Mouse (Mus musculus): Measurements from ENCODE around the gene N4bp3. TPM values are rescaled to one million over a fixed set of nuclear protein-coding genes. Genes with fewer than 3 reads are reported as not detected.
A peak's percentile ranks its signal among the peaks of the same experiment; 100 is the strongest.
"Not testable (repeated sequence)": the region's sequence is repeated elsewhere in the genome, so short reads cannot be mapped to it uniquely, and the experiment has no call there.

Gene N4bp3
- polyA plus RNA-seq (2015; fragmentation: Nextera tagmentation; extraction: Ambion mirVana) = 19.6 and 22.3 TPM in 2 replicates

- no peak within 1 kb of the TSS; the same call in 1 of the 2 replicates for H3K27ac ChIP-seq (ENCODE audit: low read length)
- peak within 1 kb of the TSS; percentile 77 for H3K4me3 ChIP-seq (ENCODE audit: low read depth, low read length)
- whole genome bisulfite sequencing = 2% methylated on average over 57 of the region's 70 CpGs
- peaks cover 6% of the 10 kb centered on the region; the same call in 1 of the 2 replicates for H3K27me3 ChIP-seq (ENCODE audit: control insufficient read depth, insufficient read depth, low read depth, low read length)
- no peaks in the 10 kb centered on the region for H3K36me3 ChIP-seq (ENCODE audit: control insufficient read depth, insufficient read depth, low read length)
- peak; percentile 80 for ATAC-seq
- peak within 1 kb of the TSS; percentile 95 for H3K4me2 ChIP-seq (ENCODE audit: low read length)
- H3K4me1 ChIP-seq (ENCODE audit: control insufficient read depth, insufficient read depth, low read length) = peaks cover 14% of the 10 kb centered on the region
- H3K9ac ChIP-seq (ENCODE audit: low read depth, low read length) = peak within 1 kb of the TSS; percentile 82
- H3K9me3 ChIP-seq (replicated peaks; ENCODE audit: control insufficient read depth, low read length, poor library complexity, severe bottlenecking) = no peaks in the 10 kb centered on the region
Observed at GRCm38 (mm10) chr11:51650691-51651515, at the start of gene N4bp3, which contains the start of gene D930048N14Rik. N4bp3 (minus strand) TSS chr11:51650842. D930048N14Rik (plus strand) TSS chr11:51650954.

- no peak overlapping the region for H3K27ac ChIP-seq (ENCODE audit: low read length)
- no peak for ATAC-seq
- H3K27me3 ChIP-seq (ENCODE audit: control insufficient read depth, insufficient read depth, low read depth, low read length) = no peaks in the 10 kb centered on the region
- H3K4me3 ChIP-seq (ENCODE audit: low read depth, low read length) = no peak overlapping the region
- peaks cover 32% of the 10 kb centered on the region for H3K36me3 ChIP-seq (ENCODE audit: control insufficient read depth, insufficient read depth, low read length)
- H3K9ac ChIP-seq (ENCODE audit: low read depth, low read length) = no peak overlapping the region
- H3K4me1 ChIP-seq (ENCODE audit: control insufficient read depth, insufficient read depth, low read length) = no peaks in the 10 kb centered on the region
- H3K4me2 ChIP-seq (ENCODE audit: low read length) = no peak overlapping the region
- no peaks in the 10 kb centered on the region for H3K9me3 ChIP-seq (replicated peaks; ENCODE audit: control insufficient read depth, low read length, poor library complexity, severe bottlenecking)
- WGBS = 93% methylated on average over 3 of the region's 3 CpGs
Observed at GRCm38 (mm10) chr11:51694984-51695383, 44.3 kb upstream of the N4bp3 start.

- H3K9ac ChIP-seq (ENCODE audit: low read depth, low read length); H3K9me3 ChIP-seq (replicated peaks; ENCODE audit: control insufficient read depth, low read length, poor library complexity, severe bottlenecking); H3K36me3 ChIP-seq (ENCODE audit: control insufficient read depth, insufficient read depth, low read length); H3K4me2 ChIP-seq (ENCODE audit: low read length); H3K27me3 ChIP-seq (ENCODE audit: control insufficient read depth, insufficient read depth, low read depth, low read length); H3K27ac ChIP-seq (ENCODE audit: low read length); ATAC-seq; H3K4me3 ChIP-seq (ENCODE audit: low read depth, low read length): not testable (repeated sequence)
- 96% methylated on average over 1 of the region's 3 CpGs for WGBS
- peaks cover 12% of the 10 kb centered on the region for H3K4me1 ChIP-seq (ENCODE audit: control insufficient read depth, insufficient read depth, low read length)
Observed at GRCm38 (mm10) chr11:51690597-51690996, 40.0 kb upstream of the N4bp3 start.

DNA sequence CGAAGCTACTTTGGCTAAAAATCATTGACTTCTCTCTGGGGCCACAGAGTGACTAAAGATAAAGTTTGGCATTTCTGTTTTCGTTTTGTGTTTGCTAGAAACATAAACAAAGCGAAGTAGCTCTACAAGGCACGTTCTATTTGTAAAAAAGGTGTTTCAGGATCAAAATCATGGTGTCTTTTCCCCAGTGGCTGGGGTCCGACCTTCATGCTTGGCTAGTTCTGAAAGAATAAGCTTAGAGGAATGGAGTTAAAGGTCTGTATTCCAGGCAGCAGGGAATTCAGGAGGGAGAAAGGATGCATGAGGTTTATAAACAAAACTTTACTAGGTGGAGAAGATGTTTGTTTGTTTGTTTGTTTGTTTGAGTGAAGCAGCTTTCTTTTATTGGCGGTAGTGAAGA is 38.7 kb upstream of the N4bp3 start:
- 22% methylated on average over 6 of the region's 6 CpGs for WGBS
- no peak for ATAC-seq
- H3K36me3 ChIP-seq (ENCODE audit: control insufficient read depth, insufficient read depth, low read length) = peaks cover 6% of the 10 kb centered on the region; the same call in 1 of the 2 replicates

DNA sequence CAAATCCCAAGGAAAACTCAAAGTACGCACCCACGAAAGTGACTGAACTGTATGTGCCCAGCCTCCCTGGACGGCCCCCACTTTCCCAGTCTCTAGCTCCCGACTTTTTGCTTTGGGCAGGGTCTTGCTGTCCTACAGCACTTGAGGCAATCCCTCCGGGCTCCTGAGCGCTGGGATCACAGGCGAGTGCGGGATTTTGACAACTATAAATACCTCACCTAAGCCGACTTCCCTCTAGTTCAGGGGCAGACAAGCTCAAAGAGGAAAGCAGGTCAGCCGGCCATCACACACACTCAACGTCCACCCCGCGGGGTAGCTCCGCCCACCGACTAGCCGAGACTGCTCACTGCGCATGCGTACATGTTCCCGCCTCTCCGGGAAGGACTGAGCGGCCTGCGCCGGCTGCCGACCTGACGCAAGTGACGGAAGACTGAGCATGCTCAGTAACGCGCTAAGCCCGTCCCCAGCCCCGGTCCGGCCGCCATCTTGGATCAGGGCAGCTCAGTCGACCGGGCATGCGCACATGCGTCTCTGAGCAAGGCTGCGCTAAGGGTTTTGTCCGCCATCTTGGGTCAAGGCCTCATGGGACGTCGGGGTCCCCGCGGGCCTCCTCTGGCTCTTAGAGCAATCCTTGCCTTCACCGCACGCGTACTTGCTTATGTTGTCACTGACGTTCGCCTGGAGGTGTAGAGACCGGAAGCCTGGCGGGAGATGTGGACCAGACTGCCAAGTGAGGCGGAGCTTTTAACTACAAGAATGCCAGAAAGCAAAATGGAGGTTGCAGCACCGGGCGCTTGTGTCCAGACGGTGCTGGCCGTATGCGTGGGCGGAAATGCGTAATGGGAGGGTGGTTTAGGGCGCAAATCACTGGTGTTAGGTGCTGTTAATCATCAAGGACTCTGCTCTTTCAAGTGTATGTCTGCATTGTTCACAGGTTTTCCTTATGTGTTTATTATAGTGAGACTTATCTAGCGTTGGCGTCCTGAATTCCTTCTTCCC is 38.0 kb upstream of the N4bp3 start, which contains the start of gene 0610009B22Rik:
TSS of gene 0610009B22Rik (minus strand) at position 545 of the 999 bp plus-strand sequence.
- Histone ChIP-seq H3K27me3 (ENCODE audit: control insufficient read depth, insufficient read depth, low read depth, low read length) (no peaks in the 10 kb centered on the region), H3K9ac (ENCODE audit: low read depth, low read length) (peak within 1 kb of the TSS; percentile 89), H3K27ac (ENCODE audit: low read length) (peak within 1 kb of the TSS; percentile 100), H3K36me3 (ENCODE audit: control insufficient read depth, insufficient read depth, low read length) (peaks cover 6% of the 10 kb centered on the region; the same call in 1 of the 2 replicates), H3K4me2 (ENCODE audit: low read length) (peak within 1 kb of the TSS; percentile 94), H3K4me1 (ENCODE audit: control insufficient read depth, insufficient read depth, low read length) (peaks cover 12% of the 10 kb centered on the region), H3K4me3 (ENCODE audit: low read depth, low read length) (peak within 1 kb of the TSS; percentile 64), H3K9me3 (replicated peaks; ENCODE audit: control insufficient read depth, low read length, poor library complexity, severe bottlenecking) (no peaks in the 10 kb centered on the region)
- ATAC-seq = peak; percentile 99
- WGBS = under 1% methylated on average over 60 of the region's 60 CpGs

More for the DNA sequence above, 38.7 kb upstream of the N4bp3 start:
- H3K4me1 ChIP-seq (ENCODE audit: control insufficient read depth, insufficient read depth, low read length) = peaks cover 12% of the 10 kb centered on the region
- peak overlapping the region; percentile 94 for H3K4me2 ChIP-seq (ENCODE audit: low read length)
- peak overlapping the region; percentile 100 for H3K27ac ChIP-seq (ENCODE audit: low read length)
- no peaks in the 10 kb centered on the region for H3K27me3 ChIP-seq (ENCODE audit: control insufficient read depth, insufficient read depth, low read depth, low read length)
- H3K9ac ChIP-seq (ENCODE audit: low read depth, low read length) = peak overlapping the region; percentile 89
- H3K4me3 ChIP-seq (ENCODE audit: low read depth, low read length) = peak overlapping the region; percentile 64
- no peaks in the 10 kb centered on the region for H3K9me3 ChIP-seq (replicated peaks; ENCODE audit: control insufficient read depth, low read length, poor library complexity, severe bottlenecking)

- WGBS = 46% methylated on average over 8 of the region's 8 CpGs
- Histone ChIP-seq H3K27me3 (ENCODE audit: control insufficient read depth, insufficient read depth, low read depth, low read length) (no peaks in the 10 kb centered on the region), H3K9ac (ENCODE audit: low read depth, low read length) (no peak overlapping the region), H3K9me3 (replicated peaks; ENCODE audit: control insufficient read depth, low read length, poor library complexity, severe bottlenecking) (no peaks in the 10 kb centered on the region), H3K4me2 (ENCODE audit: low read length) (no peak overlapping the region), H3K4me3 (ENCODE audit: low read depth, low read length) (no peak overlapping the region), H3K36me3 (ENCODE audit: control insufficient read depth, insufficient read depth, low read length) (peaks cover 3% of the 10 kb centered on the region; the same call in 1 of the 2 replicates), H3K27ac (ENCODE audit: low read length) (no peak overlapping the region), H3K4me1 (ENCODE audit: control insufficient read depth, insufficient read depth, low read length) (peaks cover 2% of the 10 kb centered on the region; the same call in 1 of the 2 replicates)
- no peak for ATAC-seq
Observed at GRCm38 (mm10) chr11:51681976-51682374, 31.3 kb upstream of the N4bp3 start.

GRCm38 (mm10) chr11:51681324-51681975 is 30.8 kb upstream of the N4bp3 start:
- 29% methylated on average over 13 of the region's 13 CpGs for WGBS

DNA sequence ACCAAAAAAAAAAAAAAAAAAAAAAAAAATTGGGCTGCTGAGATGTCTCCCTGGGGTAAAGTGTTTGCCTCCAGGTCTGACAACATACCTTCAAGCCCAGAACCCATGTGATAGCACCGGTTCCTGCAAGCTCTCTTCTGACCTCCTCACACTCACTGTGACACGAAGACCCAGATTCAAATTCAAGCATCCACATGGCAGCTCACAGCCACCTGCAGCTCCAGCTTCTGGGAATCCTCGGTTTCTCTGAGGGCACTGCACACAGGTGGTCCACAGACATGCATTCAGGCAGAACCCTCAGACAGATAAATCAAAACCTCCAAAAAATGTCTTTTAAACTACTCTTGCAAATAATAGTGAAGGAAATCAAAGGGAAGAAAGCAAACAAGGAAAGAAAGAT is 28.8 kb upstream of the N4bp3 start:
- 75% methylated on average over 3 of the region's 3 CpGs for WGBS

More at GRCm38 (mm10) chr11:51681324-51681975, 30.8 kb upstream of the N4bp3 start:
- H3K36me3 ChIP-seq (ENCODE audit: control insufficient read depth, insufficient read depth, low read length) = peaks cover 3% of the 10 kb centered on the region; the same call in 1 of the 2 replicates
- H3K4me2 ChIP-seq (ENCODE audit: low read length) = 0 out of 2 replicates have a peak overlapping the region, but pooled peaks have one; percentile 5
- no peak overlapping the region for H3K9ac ChIP-seq (ENCODE audit: low read depth, low read length)
- no peak overlapping the region for H3K27ac ChIP-seq (ENCODE audit: low read length)
- no peaks in the 10 kb centered on the region for H3K27me3 ChIP-seq (ENCODE audit: control insufficient read depth, insufficient read depth, low read depth, low read length)
- no peaks in the 10 kb centered on the region for H3K4me1 ChIP-seq (ENCODE audit: control insufficient read depth, insufficient read depth, low read length)
- H3K4me3 ChIP-seq (ENCODE audit: low read depth, low read length) = no peak overlapping the region
- H3K9me3 ChIP-seq (replicated peaks; ENCODE audit: control insufficient read depth, low read length, poor library complexity, severe bottlenecking) = no peaks in the 10 kb centered on the region
- ATAC-seq = 0 out of 2 replicates have a peak, but pooled peaks have one; percentile 32

More for the DNA sequence above, 28.8 kb upstream of the N4bp3 start:
- Histone ChIP-seq H3K9ac (ENCODE audit: low read depth, low read length) (no peak overlapping the region), H3K36me3 (ENCODE audit: control insufficient read depth, insufficient read depth, low read length) (no peaks in the 10 kb centered on the region), H3K4me2 (ENCODE audit: low read length) (no peak overlapping the region), H3K27ac (ENCODE audit: low read length) (no peak overlapping the region), H3K4me1 (ENCODE audit: control insufficient read depth, insufficient read depth, low read length) (no peaks in the 10 kb centered on the region), H3K4me3 (ENCODE audit: low read depth, low read length) (no peak overlapping the region), H3K27me3 (ENCODE audit: control insufficient read depth, insufficient read depth, low read depth, low read length) (no peaks in the 10 kb centered on the region), H3K9me3 (replicated peaks; ENCODE audit: control insufficient read depth, low read length, poor library complexity, severe bottlenecking) (no peaks in the 10 kb centered on the region)
- ATAC-seq = no peak

Data from midbrain, embryonic 16.5 days (tissue).